Mouse (Mus musculus) forebrain, embryonic 14.5 days (tissue): ENCODE measurements around the gene E2f8. TPM values are rescaled to one million over a fixed set of nuclear protein-coding genes. Genes with fewer than 3 reads are reported as not detected.
A peak's percentile ranks its signal among the peaks of the same experiment; 100 is the strongest.

ENCODE experiments used
- ATAC-seq: fragments of 200-750 bp; cut with Nextera tagmentation; 2 replicates; pipeline ENCODE4 v1.8.0; 2017; ENCODE audit warnings: mild to moderate bottlenecking, moderate library complexity
- DNase-seq: peaks from one replicate; pipeline ENCODE4 v3.0.0-alpha.2; 2015; ENCODE audit warnings: low spot score
- H3K27ac ChIP-seq: fragments of 300-500 bp; sonication (generic); 2 replicates; pipeline ENCODE4 v1.5.1; 2014; ENCODE audit warnings: low read depth, mild to moderate bottlenecking, control low read depth, low read length, moderate library complexity
- H3K27me3 ChIP-seq: fragments of 300-500 bp; sonication (generic); replicated peaks from 2 replicates; pipeline ENCODE4 v1.6.1; 2014; ENCODE audit warnings: low read length, control low read depth, mixed read lengths; ENCODE audit not compliant: control insufficient read depth, insufficient read depth
- H3K36me3 ChIP-seq: fragments of 300-500 bp; sonication (generic); 2 replicates; pipeline ENCODE4 v1.6.1; 2014; ENCODE audit warnings: low read length, control low read depth; ENCODE audit not compliant: control insufficient read depth, insufficient read depth
- H3K4me1 ChIP-seq: fragments of 300-500 bp; sonication (generic); 2 replicates; pipeline ENCODE4 v1.6.1; 2014; ENCODE audit warnings: antibody characterized with exemption, low read length, control low read depth; ENCODE audit not compliant: control insufficient read depth, insufficient read depth
- H3K4me2 ChIP-seq: fragments of 300-500 bp; sonication (generic); 2 replicates; pipeline ENCODE4 v1.6.1; 2014; ENCODE audit warnings: mild to moderate bottlenecking, control low read depth, low read length
- H3K4me3 ChIP-seq: fragments of 300-500 bp; sonication (generic); 2 replicates; pipeline ENCODE4 v1.5.1; 2014; ENCODE audit warnings: low read depth, low read length, control low read depth
- H3K9ac ChIP-seq: fragments of 300-500 bp; sonication (generic); 2 replicates; pipeline ENCODE4 v1.6.1; 2014; ENCODE audit warnings: mild to moderate bottlenecking, low read length, control low read depth, moderate library complexity
- H3K9me3 ChIP-seq: fragments of 300-500 bp; sonication (generic); replicated peaks from 2 replicates; pipeline ENCODE4 v1.6.1; 2016; ENCODE audit warnings: low read length, control low read depth, mixed read lengths; ENCODE audit not compliant: control insufficient read depth
- WGBS: fragments of 180-500 bp; shearing (Covaris S2); extraction: QIAGEN DNeasy Blood & Tissue Kit; methylation state at CpG from one replicate; pipeline ENCODE4 v1.1.7; 2014; 5-methylcytosine and 5-hydroxymethylcytosine counted together
- polyA plus RNA-seq: library from polyadenylated mRNA; unstranded; fragments of >200 nt; fragmentation: Nextera tagmentation; extraction: Ambion mirVana; gene quantifications from 2 replicates; pipeline ENCODE4 v1.2.1, GENCODE M21; 2014

E2f8 gene
- polyA plus RNA-seq, 1 experiment from 2014 or later, result 4.1 TPM

DNA sequence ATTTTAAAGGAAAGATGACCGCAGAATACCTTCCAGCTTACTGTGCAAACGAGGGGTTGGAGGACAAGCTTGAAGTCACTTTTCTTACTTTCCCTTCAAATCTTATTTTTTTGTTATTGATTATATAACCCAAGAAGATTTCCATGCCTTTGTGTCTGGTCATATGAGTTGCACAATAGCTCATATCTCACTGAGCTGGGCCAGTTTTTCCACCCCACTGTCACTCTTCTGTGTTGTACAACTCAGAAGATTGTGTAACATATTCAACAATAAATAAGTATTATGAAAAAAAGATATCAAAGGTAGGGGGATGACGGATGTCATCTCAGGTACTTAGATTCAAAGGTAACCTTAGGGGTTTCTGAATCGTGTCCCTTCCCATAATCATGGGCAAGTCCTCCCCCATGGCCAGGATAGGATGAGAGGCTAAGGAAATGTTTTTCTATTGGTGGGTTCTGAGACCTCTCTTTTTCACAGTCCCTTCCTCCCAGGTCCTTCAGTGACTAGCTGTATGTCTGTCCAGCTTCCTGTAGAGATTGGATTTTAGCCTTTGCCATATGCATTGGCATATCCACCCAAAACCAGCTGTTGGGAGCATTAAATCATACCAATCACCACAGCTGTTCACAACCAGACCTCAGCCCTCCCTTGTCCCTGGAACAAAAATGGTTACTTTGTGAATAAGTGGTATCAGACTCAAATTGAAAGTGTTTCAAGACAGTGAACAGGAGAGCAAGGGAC lies 2.3 kb upstream of the E2f8 start:
- ATAC-seq, result no peak
- no peak overlapping the region for H3K27ac ChIP-seq
- H3K4me1 ChIP-seq, result peaks cover 7% of the 10 kb centered on the region; the same call in 1 of the 2 replicates
- no peaks in the 10 kb centered on the region for H3K36me3 ChIP-seq
- H3K4me3 ChIP-seq, result no peak overlapping the region
- no peaks in the 10 kb centered on the region for H3K9me3 ChIP-seq
- no peak overlapping the region for H3K4me2 ChIP-seq
- DNase-seq, result no peak
- WGBS, result 81% methylated on average over 4 of the region's 4 CpGs
- H3K27me3 ChIP-seq, result peaks cover 13% of the 10 kb centered on the region
- H3K9ac ChIP-seq, result no peak overlapping the region

DNA sequence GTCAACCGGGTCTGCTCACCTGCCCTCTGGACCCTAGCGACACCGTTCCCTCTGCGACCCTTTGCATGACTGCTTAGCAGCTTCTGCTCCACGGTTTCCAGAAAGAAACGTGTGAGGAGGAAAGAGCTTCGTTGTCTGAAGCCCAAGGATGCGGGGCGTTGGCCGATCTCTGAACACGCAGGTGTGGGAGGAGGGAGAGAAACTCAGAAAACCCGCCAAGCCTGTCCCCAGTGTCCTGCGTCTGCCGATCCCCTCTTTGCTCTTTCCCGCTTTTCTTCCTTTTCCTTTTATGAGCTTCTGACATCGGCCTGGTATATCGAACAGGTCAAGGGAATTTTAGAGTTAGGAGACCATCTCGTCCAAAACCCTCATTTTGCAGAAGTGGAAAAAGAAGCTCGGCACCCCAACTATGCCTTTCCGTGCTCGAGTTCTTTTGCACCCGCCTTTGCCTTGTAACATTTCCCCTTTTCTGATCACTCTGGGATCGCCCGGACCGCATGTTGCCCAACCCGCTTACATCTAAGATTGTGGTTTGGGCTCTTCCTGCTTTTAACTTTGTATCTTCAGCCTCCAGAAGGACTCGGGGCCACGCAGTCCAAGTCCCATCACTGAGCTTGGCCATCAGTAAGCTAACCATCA lies 694 bp upstream of the E2f8 start:
- Histone ChIP-seq H3K9ac (peak overlapping the region; percentile 52; the same call in 1 of the 2 replicates), H3K27ac (no peak overlapping the region), H3K9me3 (no peaks in the 10 kb centered on the region), H3K4me1 (peaks cover 7% of the 10 kb centered on the region; the same call in 1 of the 2 replicates), H3K4me2 (peak overlapping the region; percentile 99), H3K4me3 (peak overlapping the region; percentile 67), H3K36me3 (peaks cover 6% of the 10 kb centered on the region; the same call in 1 of the 2 replicates), H3K27me3 (peaks cover 7% of the 10 kb centered on the region)
- WGBS, result 3% methylated on average over 28 of the region's 28 CpGs
- no peak for ATAC-seq
- no peak for DNase-seq

DNA sequence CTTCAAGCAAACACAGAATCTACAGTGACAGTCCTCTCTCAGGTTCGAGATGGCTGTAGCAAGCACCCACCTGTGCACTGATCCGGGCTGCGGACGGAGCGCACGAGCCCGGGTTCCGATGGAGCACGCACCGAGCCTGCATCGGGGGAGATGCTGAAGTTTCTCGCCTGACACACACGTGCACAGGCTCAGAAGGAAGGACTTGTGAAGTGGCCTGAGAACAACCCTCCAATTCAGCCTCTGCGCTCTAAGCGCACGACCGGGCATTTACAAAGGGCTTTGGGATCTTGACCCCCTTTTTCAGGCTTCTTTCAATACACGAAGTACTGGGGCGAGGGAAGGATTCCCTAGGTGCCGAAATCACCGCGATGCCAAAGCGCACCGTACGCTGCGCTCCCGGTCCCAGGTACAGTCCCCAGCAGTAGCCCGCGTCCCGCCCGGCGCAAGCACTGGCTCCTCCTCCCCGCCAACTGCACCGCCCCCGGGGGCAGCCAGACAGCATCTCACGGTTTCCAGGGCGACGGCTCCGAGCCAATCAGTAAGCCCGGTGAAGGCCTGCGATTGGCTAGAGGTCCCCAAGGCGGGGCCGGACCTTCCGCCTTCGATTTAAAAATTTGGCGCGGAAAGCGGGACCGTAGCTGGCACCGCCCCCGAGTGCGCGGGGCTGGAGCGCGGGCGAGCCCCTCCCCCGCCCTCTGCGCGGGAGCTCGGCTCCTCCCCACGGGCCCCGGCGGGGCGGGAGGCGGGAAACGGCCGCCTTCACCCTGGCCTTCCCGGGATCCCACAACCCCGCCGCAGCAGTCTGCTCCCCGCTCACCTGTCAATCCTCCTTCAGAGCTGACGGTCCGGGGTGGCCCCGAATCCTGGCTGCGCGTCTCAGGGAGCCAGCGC lies 560 bp downstream of the E2f8 start:
- Histone ChIP-seq H3K9me3 (no peaks in the 10 kb centered on the region), H3K4me1 (peaks cover 7% of the 10 kb centered on the region; the same call in 1 of the 2 replicates), H3K4me2 (peak overlapping the region; percentile 99), H3K36me3 (peaks cover 6% of the 10 kb centered on the region; the same call in 1 of the 2 replicates), H3K27ac (peak overlapping the region; percentile 64; the same call in 1 of the 2 replicates), H3K9ac (peak overlapping the region; percentile 72), H3K27me3 (peaks cover 7% of the 10 kb centered on the region), H3K4me3 (peak overlapping the region; percentile 67)
- under 1% methylated on average over 67 of the region's 77 CpGs for WGBS
- ATAC-seq (peak; percentile 98), DNase-seq (peak; percentile 99)

DNA sequence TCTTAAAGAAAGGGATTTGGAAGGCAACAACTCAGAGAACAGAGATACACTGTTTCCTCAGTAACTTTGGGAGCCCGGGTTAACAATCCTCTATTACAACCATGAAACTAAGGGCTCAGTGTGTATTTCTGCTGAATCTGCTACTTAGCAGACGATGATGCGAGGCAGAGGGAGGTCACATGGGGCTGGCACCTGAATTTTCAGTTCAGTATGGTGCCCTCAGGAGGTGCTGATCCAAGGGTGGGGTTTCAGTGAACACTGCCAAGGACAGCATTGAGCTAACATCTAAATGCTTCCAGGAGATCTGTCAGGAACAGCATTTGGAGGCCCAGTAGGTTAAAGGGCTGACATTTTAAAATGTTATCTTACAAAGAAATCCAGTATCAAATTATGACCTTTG lies 1.8 kb downstream of the E2f8 start:
- peak overlapping the region; percentile 19 for H3K4me3 ChIP-seq
- no peak for ATAC-seq
- 43% methylated on average over 3 of the region's 3 CpGs for WGBS
- no peaks in the 10 kb centered on the region for H3K9me3 ChIP-seq
- DNase-seq, result no peak
- H3K9ac ChIP-seq, result peak overlapping the region; percentile 40; the same call in 1 of the 2 replicates
- H3K27ac ChIP-seq, result no peak overlapping the region
- peaks cover 13% of the 10 kb centered on the region; the same call in 1 of the 2 replicates for H3K36me3 ChIP-seq
- H3K4me1 ChIP-seq, result peaks cover 7% of the 10 kb centered on the region; the same call in 1 of the 2 replicates
- H3K27me3 ChIP-seq, result peaks cover 7% of the 10 kb centered on the region
- peak overlapping the region; percentile 49 for H3K4me2 ChIP-seq

DNA sequence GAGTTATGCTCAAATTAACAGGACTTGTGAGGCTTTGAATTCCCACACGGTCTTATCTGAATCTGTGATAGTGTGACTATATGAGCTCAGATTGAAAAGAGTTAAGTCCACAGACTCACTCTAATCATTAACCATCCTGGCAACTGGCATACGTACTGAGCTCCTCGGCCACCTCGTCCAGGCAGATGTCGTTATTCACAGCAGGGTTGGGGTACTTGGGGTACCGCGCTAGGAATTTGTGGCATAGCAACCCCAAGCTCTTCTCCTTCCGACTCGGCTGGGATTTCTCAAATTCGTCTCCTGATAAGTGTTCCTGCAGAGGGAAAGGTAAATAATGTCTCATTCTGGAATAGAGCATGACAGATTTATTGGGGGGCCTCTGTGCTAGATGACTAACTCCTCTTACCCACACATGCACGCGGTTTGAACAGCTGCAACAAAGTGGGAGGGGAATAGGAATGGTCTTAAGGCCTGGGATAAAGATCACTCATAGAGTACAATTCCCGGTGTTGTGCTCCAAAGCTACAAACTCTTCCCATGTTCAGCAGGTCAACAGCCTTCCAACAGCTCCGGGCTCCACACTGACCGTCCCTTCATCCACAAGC lies 3.5 kb downstream of the E2f8 start:
- Histone ChIP-seq H3K4me1 (peaks cover 7% of the 10 kb centered on the region; the same call in 1 of the 2 replicates), H3K27me3 (peaks cover 3% of the 10 kb centered on the region), H3K27ac (no peak overlapping the region), H3K36me3 (peaks cover 27% of the 10 kb centered on the region; the same call in 1 of the 2 replicates), H3K4me2 (no peak overlapping the region), H3K9ac (no peak overlapping the region), H3K9me3 (no peaks in the 10 kb centered on the region), H3K4me3 (no peak overlapping the region)
- DNase-seq, result no peak
- no peak for ATAC-seq
- 85% methylated on average over 15 of the region's 15 CpGs for WGBS

DNA sequence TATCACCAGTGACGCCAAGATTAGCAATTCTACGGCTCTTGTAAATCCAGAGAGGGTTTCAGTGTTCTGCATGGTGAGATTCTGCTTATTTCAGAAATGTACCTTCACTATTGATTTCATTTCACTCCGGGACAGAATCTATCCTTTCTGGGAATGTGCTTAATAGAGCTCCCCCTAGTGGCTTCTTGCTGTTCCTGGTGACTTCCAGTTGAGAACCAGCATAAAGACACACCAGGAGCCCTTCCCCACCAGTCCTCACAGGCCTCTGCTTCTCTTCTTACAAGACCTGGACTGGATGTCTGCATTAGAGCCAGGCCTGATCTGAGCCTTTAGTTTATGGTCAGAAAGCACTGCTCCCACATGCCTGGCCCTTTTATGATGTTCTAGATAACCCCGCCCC lies 4.9 kb downstream of the E2f8 start:
- Histone ChIP-seq H3K4me1 (peaks cover 3% of the 10 kb centered on the region; the same call in 1 of the 2 replicates), H3K9ac (no peak overlapping the region), H3K27me3 (no peaks in the 10 kb centered on the region), H3K27ac (no peak overlapping the region), H3K4me2 (no peak overlapping the region), H3K36me3 (peaks cover 41% of the 10 kb centered on the region), H3K4me3 (no peak overlapping the region), H3K9me3 (no peaks in the 10 kb centered on the region)
- peak; percentile 81 for DNase-seq
- 69% methylated on average over 4 of the region's 4 CpGs for WGBS
- ATAC-seq, result no peak

DNA sequence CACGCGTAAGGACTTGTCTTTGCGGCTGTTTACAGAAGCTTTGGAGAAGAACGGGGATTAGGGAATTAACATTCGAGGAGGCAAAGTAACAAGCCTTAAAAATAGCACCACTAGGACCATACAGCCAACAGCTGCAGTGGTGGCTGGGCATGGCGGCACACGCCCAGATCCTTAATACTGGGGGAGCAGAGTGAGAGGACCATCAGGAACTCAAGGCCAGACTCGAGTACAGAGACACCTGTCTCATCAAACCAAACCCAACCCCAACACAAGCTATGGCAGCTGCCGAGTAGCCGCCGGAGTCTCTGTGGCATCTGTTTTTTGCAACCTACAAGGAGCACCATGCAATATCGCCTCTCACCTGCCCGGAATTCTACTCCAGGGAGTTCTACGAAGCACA lies 6.3 kb downstream of the E2f8 start:
- no peak overlapping the region for H3K9ac ChIP-seq
- H3K9me3 ChIP-seq, result no peaks in the 10 kb centered on the region
- H3K4me3 ChIP-seq, result no peak overlapping the region
- H3K27ac ChIP-seq, result no peak overlapping the region
- ATAC-seq, result no peak
- H3K27me3 ChIP-seq, result no peaks in the 10 kb centered on the region
- 87% methylated on average over 14 of the region's 14 CpGs for WGBS
- H3K4me2 ChIP-seq, result no peak overlapping the region
- DNase-seq, result no peak
- H3K36me3 ChIP-seq, result peaks cover 54% of the 10 kb centered on the region
- H3K4me1 ChIP-seq, result peaks cover 3% of the 10 kb centered on the region; the same call in 1 of the 2 replicates

DNA sequence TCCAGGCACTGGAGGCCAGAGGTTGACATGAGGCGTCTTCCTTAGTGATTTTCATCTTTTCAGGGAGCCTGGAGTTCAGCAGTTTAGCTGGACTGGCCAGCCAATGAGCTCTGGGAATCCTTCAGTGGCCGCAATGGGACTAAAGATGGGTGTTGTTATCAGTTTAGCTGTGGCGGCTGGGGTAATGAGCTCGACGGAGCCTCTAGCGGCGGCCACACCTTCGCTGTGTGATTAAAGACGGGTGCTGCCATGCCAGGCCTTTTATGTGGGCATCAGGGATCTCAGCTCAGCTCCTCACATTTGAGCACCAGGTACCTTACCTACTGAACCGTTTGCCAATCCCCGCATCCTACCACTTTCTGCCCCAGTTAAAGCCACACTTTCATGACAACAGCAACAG lies 10.1 kb downstream of the E2f8 start:
- Histone ChIP-seq H3K9me3 (no peaks in the 10 kb centered on the region), H3K4me1 (no peaks in the 10 kb centered on the region), H3K9ac (no peak overlapping the region), H3K27me3 (no peaks in the 10 kb centered on the region), H3K4me3 (no peak overlapping the region), H3K27ac (no peak overlapping the region), H3K36me3 (peaks cover 63% of the 10 kb centered on the region), H3K4me2 (no peak overlapping the region)
- WGBS, result 89% methylated on average over 11 of the region's 11 CpGs
- DNase-seq, result no peak
- ATAC-seq, result no peak
